Mouse (Mus musculus) lung, adult 18-20 months (tissue): ENCODE results near the gene Unc13b.

Experiments
- DNase-seq, 2 experiments: peaks; one replicate each; pipeline ENCODE4 v3.0.0; 2022; ENCODE audit warnings: mixed read lengths in 2 of 2

The Unc13b gene

DNA sequence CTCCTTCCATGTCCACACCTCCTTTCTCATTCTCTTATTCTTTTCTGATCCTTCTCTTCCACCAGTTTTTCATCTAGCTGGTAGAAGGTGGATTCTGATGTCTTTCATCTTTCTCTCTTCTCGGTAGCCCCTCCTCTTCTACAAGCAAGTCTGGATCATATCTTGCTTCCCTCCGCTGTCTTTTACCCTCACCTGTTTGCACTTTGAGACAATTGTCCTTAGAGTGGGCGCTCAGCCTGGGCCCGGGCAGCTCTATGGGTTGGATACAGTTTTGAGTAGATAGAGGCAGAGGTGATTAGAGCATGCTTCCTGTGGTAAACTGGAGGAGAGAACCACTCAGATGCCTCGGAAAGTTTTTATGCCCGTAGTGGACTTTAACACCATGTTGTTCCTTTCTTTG lies 174.7 kb downstream of the Unc13b start:
- no peak for DNase-seq

DNA sequence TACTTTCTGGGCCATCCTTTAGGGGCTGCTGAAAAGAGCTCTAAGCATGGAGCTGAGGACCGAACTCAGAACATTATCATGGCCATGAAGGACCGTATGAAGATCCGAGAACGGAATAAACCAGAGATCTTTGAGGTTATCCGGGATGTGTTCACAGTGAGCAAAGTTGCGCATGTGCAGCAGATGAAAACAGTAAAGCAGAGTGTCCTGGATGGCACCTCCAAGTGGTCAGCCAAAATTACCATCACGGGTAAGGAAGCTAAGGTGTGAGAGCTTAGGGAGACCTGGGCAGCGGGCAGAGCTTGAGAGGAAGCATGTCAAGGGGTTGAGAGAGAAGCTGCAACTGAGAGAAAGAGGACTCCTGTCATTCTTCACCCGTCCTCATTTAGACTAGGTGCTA lies 178.1 kb downstream of the Unc13b start:
- no peak for DNase-seq

DNA sequence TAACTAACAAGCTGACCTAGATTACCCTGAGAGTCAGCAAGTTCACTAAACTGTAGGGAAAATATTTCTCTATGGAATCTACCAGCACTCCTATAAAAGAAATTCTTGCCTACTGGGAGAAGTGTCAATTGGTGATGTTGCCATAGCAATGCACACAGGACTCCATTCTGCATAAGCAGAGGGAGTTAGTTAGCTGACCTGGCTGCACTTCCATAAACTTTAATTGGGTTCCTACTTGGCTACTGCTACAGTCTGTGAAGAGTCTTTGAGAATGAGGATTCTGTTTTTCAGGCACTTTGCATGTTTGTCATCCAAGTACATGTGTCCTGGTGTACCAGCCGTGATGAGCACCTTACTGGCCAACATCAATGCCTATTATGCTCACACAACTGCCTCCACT lies 182.0 kb downstream of the Unc13b start:
- DNase-seq = no peak

DNA sequence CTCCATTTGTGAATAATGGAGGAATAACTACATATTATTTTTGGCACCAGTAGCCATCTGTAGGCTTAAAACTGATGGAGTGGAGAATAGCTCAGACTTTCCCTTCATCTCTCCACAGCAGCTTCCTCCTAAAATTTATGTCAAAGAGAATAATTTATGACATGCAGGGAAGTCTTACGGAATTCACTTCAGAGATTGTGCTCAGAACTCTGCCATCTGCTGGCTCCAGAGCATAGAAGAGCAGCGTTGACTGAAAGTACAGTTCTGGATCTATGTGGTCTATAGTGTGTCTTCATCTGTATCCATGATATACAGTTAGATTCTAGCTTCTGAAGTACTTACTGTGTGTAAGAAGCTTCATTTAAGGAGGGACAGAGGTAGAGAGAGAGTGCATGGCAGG lies 185.3 kb downstream of the Unc13b start:
- DNase-seq = no peak

DNA sequence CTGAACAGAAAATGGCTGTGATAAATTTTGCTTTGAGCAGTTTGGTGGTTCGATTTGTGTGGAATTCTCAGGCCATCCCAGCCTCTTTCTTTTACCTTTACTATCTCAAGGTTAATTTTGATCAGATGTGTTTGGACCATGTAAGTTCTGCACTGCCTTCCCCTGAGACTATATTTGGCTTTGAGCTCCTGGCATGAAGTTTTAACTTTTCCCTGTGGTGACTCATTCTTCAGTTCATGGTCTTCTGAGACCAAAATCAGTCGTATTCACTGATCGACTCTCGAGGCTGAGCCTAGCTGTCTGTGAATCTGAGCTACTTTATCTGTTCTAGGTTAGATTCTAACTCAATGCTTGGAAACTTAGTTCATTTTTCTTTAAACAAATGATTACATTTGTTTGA lies 187.0 kb downstream of the Unc13b start:
- no peak for DNase-seq

DNA sequence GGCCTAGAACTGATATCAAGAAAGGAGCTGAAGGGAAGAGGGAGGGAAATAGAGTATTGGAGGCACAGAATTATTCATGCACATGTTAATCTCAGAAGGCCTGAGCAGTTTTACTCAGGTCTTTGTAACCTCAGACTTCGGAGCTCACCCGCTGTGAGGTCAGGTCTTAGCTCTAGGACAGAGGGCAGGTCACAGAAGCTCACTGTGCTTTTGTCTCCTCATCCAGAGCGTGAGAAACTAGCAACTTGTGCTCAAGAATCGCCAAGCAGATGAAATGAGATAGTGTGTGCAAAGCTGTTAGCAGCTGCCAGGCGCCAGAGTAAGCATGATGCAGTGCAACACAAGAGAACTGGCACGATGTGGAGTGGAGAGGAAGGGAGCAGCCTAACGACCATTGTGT lies 189.3 kb downstream of the Unc13b start:
- no peak for DNase-seq

DNA sequence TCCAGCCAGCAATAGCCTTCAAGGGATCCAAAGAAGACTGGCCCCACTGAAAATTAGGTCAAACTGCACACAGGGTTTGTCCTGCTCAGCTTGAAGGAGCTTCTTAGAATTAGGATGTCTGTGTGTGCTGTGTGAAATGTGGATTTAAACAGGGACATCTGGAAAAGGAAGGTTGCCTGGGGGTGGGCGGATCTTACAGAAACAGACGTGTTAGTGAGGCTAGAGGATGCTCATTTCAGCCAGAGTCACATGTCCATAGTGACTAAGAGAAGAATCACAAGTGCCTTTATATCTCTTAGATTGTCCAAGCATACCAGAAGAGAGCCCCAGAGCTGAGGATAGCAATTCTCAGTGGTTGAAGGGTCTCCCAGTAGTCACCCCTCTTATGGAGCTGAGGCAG lies 190.2 kb downstream of the Unc13b start:
- DNase-seq = no peak

DNA sequence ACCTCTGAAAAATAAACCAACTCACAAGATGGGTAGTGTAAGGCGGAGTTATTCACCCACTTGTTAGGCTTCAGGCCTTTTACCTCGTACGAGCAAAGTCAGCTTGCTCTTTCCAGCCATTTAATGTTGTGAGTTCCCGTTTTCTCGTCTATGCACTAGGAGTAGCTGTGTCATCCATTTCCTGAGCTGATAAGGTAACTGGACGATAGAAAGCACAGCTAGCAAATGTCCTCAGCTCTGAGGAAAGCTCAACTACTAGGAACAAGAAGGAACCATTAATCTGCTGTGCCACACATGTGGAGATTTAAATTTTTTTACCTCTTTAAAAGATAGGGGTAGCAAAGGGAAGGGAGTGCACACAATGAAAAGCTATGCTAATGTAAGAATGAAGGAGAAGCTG lies 192.5 kb downstream of the Unc13b start:
- no peak for DNase-seq

DNA sequence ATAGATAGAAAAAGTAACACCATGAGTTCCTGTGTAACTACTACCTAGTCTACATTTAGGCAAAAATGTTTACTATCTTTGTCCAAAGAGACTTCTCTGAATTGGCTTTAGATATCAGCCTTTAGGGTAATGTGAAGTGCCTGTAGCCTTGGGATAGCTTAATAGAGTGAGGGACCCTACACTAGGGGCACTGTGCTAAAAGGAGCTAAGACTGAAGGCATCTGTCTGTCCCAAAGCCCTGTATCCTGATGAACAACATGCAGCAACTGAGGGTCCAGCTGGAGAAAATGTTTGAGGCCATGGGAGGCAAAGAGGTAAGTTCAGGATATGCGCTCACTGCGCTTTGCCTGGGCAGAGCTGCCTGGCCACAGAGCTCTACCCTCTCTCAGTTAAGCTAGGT lies 198.3 kb downstream of the Unc13b start:
- DNase-seq = no peak

DNA sequence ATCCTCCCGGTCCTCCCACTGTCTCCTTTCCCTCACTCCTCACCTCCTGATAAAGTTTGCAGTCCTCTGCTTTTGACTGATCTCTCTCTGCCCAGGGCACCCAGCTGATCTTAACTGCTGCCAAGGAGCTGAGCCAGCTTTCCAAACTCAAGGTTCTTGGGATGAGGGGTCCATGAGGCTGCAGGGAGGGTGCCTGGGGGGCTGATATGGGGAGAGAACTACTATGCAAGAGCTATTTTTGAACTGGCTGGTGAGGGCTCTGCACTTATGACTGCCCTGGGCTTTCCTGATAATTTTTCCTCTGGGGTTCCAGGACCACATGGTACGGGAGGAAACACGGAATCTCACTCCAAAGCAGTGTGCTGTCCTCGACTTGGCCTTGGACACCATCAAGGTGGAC lies 199.8 kb downstream of the Unc13b start:
- no peak for DNase-seq

DNA sequence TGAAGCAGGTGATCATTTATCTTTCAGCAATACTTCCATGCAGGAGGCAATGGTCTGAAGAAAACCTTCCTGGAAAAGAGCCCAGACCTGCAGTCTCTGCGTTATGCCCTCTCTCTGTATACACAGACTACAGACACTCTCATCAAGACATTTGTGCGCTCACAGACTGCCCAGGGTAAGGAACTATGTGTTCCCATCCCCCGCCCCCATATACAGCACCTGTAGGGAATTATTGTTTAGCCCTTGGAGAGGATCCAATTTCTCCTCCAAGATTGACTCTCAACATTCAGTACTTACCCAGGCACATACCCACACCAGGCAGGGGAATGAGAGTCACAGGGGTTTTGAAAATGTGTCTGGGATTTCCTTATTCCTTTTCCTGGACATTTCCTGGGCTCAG lies 200.7 kb downstream of the Unc13b start:
- no peak for DNase-seq

DNA sequence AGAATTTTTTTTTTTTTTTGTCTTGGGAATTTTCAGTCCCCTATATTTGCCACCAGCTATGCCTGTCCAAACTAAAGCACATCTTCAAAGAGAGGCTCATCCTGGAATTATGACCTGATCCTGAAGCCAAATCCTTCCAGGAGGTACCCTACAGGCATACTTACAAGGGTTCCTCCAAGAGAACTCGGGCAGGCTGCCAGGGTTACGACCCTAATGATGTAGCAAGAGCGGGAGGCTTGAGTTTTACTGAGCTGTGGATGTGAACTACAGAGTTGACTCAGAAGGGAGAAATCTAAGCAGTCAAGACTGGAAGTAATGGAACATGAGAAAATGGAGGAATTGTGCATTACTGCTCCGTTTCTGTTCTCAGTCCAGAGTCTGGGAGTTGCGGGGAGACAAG lies 201.3 kb downstream of the Unc13b start:
- DNase-seq = peak; percentile 8 to 12

DNA sequence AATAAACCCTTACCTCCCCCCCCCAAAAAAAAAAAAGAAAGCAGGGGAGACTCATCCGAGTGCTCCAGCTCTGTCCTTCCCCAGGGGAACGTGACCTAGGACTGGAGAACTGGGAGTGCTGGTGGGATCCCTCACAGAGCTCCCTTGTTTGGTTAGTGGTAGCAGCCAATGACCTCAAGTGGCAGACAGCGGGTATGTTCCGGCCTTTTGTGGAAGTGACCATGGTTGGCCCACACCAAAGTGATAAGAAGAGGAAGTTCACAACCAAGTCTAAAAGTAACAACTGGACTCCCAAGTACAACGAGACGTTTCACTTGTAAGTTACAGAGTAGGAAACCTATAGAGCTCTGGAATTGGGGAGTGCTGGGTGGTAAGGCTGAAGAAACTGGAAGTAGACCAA lies 204.1 kb downstream of the Unc13b start:
- DNase-seq = peak; percentile 7 to 8

DNA sequence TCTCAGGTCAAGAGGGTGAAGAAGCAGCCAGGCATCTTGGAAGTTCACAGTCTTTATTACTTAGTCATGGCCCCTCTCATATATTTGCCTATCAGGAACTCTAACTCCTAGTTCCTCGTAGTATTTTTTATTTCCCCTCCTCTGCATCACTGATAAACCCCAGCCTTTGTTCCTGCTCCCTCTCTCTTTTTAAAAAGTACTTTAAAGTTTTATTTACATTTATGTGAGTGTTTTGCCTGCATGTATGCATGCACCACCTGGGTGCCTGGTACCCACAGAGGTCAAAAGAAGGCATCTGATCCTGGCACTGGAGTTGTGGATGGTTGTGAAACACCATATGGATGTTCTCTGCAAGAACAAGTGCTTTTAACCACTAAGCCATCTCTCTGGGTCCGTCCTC lies 207.4 kb downstream of the Unc13b start:
- no peak for DNase-seq

DNA sequence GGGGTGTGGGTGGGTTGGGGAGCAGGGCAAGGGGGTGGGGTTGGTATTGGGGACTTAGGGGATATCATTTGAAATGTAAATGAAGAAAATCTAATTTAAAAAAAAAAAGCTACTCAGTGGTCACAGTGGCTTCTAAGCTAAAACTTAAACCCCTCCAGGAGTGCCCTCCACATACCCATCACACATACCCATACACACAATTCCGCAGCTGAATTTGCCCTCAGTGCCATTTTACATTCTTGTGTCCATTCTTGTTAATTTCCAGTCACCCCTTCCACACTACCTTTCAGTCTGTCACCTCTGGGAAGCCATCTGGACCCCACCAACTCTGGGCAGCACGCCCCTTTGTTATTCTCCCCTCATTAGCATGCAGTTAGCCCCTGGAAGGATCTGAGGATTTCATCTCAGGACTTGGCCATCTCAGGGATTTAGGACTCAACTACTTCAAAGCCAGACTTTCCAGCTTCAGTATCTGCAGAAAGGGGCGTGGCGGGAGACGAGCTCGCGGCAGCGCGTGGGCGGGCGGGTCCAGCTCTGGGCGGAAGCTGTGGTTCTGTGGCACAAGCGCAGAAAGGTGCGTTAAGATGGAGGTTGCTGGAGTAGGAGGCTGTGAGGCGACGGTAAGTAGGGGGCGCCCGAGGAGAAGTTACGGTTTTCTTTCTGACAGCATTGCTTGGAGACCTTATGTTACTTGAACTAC lies 208.0 kb downstream of the Unc13b start, which contains the start of gene Atp8b5:
Gene Atp8b5 (plus strand): TSS at position 537 of the 700 bp plus-strand sequence.
- peak; percentile 84 for DNase-seq

DNA sequence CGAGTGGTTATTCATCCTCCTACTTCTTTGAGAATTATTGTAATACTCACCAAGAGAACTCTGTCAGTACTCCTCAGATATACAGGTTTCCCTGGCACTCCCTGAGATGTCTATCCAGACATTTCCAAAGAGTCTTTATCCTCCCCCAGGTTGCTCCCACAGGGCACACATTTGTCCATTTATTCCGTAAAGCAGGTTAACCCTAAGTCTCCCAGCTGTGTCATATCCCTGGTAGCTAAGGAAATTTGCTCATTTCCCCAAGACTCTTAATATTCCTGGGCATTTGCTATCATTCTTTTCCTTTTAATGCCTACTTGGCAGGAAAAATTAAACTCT lies 208.5 kb downstream of the Unc13b start:
- no peak for DNase-seq

DNA sequence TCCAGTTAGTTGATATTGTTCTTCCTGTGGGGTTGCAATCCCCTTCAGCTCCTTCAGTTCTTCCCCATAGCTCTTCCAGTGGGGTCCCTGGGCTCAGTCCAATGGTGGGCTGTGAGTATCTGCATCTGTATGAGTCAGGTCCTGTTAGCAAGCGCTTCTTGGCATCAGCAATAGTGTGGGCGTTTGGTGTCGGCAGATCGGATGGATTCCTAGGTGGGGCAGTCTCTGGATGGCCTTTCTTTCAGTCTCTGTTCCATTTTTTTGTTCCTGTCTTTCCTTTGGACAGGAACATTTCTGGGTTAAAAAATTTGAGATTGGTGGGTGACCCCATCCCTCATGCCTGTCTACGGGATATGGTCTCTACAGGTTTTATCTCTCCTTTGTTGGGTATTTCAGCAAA lies 226.7 kb downstream of the Unc13b start:
- peak in 1 of 2 experiments; percentile 6 for DNase-seq

DNA sequence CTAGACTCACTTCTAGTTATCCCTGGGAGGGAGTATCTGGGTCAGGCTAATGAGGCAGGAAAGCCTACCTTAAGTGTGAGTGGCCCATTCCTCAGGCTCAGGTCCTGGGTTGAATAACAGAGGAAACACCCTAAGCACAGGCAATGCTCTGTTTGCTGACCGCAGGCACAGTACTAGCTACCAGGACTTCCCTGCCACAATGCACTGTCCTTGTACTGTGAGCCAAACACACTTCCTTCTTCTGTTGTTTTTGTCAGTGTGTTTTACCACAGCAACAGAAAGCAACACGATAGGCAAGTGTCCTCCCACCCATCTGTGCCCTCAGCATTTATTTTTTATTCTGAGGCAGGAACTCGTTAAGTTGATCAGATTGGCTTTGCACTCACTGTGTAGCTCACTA lies 228.6 kb downstream of the Unc13b start:
- DNase-seq = no peak

DNA sequence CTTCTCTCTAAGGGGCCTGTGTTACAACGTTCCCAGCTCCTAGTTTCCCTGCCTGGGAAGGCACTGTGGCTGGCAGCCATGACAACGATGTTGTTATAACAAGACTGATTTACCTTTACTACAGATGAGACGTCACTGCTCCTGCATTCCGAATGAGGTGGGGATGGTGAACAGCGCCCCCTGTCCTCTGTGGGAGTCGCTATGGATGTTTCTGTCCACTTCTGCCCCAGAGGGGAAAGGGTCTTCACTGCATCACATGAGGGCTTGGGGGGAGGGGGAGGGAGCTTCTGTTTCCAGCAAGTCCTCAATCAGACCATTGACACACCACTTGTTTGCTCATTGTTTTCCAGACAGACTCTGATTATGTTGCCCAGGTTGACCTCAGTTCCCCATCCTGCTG lies 235.2 kb downstream of the Unc13b start:
- peak in 1 of 2 experiments; percentile 6 for DNase-seq

DNA sequence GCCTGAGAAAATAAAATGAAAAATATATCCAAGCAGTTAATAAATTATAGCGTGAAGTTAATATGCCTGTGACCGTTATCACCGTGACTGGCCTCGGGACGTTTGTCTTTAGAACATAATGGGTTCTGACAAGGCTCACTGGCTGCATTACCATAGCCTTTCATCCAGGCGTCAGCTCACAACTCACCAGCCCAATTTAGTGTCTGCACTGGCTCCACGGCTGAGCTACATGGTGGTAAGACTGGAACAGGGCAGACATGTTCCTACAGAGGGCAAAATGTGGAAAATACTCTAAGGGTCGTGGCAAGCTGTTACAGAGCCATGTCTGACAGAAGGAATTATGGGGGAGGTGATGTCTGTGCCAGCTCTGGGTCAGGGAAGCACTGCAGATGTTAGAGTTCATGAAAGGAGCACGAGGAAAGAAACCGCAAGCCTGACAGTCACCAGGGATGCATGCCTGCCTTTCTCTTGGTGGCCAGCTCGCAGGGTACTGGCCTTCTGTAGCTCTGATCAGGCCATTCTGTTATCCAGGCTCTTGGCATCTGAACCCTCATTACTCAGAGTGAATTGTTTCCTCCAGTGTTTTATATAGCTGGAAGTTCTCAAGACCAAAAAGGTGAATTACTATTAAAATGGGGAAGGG lies 251.1 kb downstream of the Unc13b start:
- DNase-seq = no peak
